Mouse (Mus musculus) ES-E14 (cell line): Measurements from ENCODE around the gene Fam19a3. TPM values are rescaled to one million over a fixed set of nuclear protein-coding genes. Genes with fewer than 3 reads are reported as not detected.
A peak's percentile ranks its signal among the peaks of the same experiment; 100 is the strongest.

Experiments
- DNase-seq: peaks from one replicate; pipeline ENCODE4 v3.0.0-alpha.2; 2013; ENCODE audit warnings: low read depth, low spot score
- H3K27ac ChIP-seq: 2 replicates; pipeline ENCODE4 v1.5.1; 2012; ENCODE audit warnings: low read depth, mild to moderate bottlenecking, low read length, moderate library complexity, mixed read lengths; ENCODE audit not compliant: poor library complexity, insufficient read depth, severe bottlenecking
- H3K36me3 ChIP-seq: 2 replicates; pipeline ENCODE4 v1.6.1; 2012; ENCODE audit warnings: mild to moderate bottlenecking, low read length, moderate library complexity, mixed read lengths; ENCODE audit not compliant: control insufficient read depth, poor library complexity, insufficient read depth, severe bottlenecking
- H3K4me1 ChIP-seq, 2 experiments: fragments of 150-350 bp in 1 of 2; sonication (generic) in 1 of 2; 2 replicates each; pipeline ENCODE4 v1.6.1; 2012; ENCODE audit warnings: low read length in 2 of 2, mild to moderate bottlenecking in 1 of 2, mixed read lengths in 1 of 2; ENCODE audit not compliant: control insufficient read depth in 2 of 2, insufficient read depth in 2 of 2, poor library complexity in 1 of 2
- H3K4me3 ChIP-seq, 2 experiments: fragments of 150-350 bp in 1 of 2; sonication (generic) in 1 of 2; 2 replicates each; pipeline ENCODE4 v1.5.1; 2012; ENCODE audit warnings: low read length in 2 of 2, low read depth in 1 of 2, mild to moderate bottlenecking in 1 of 2, mixed read lengths in 1 of 2; ENCODE audit not compliant: insufficient read depth in 1 of 2, poor library complexity in 1 of 2, severe bottlenecking in 1 of 2
- H3K9ac ChIP-seq: 2 replicates; pipeline ENCODE4 v1.6.1; 2012; ENCODE audit warnings: low read depth, mild to moderate bottlenecking, low read length, mixed read lengths; ENCODE audit not compliant: poor library complexity, insufficient read depth, severe bottlenecking
- H3K9me3 ChIP-seq: fragments of 150-350 bp; sonication (generic); 2 replicates; pipeline ENCODE4 v1.6.1; 2012; ENCODE audit warnings: low read depth, mild to moderate bottlenecking, low read length; ENCODE audit not compliant: control insufficient read depth, insufficient read depth
- CHD2 ChIP-seq: IDR thresholded peaks from 2 replicates; pipeline ENCODE4 v1.6.1; 2014; ENCODE audit warnings: mild to moderate bottlenecking, low read depth, low read length, inconsistent platforms
- HCFC1 ChIP-seq: IDR thresholded peaks from 2 replicates; pipeline ENCODE4 v1.6.1; 2012; ENCODE audit warnings: low read length, inconsistent platforms, borderline replicate concordance; ENCODE audit not compliant: insufficient read depth
- MAFK ChIP-seq: IDR thresholded peaks from 2 replicates; pipeline ENCODE4 v1.6.1; 2014; ENCODE audit warnings: mild to moderate bottlenecking, low read depth, low read length, inconsistent platforms; ENCODE audit not compliant: insufficient read depth
- ZC3H11A ChIP-seq: IDR thresholded peaks from 2 replicates; pipeline ENCODE4 v1.6.1; 2012; ENCODE audit warnings: low read depth, mild to moderate bottlenecking, inconsistent platforms, low read length, borderline replicate concordance
- ZNF384 ChIP-seq: IDR thresholded peaks from 2 replicates; pipeline ENCODE4 v1.6.1; 2012; ENCODE audit warnings: low read depth, low read length, inconsistent platforms
- in situ Hi-C, 2 experiments: fragments of 600-800 bp; cut with MboI; formaldehyde crosslinking; loops; one replicate each; pipeline ENCODE4 v1.15.1; 2025; ENCODE audit warnings: low sequenced_read_pairs in 2 of 2, inconsistent platforms in 1 of 2; ENCODE audit not compliant: unreplicated experiment in 2 of 2
- total RNA-seq: library from RNA; depleted of rRNA; stranded (reverse); fragments of 300-350 nt; gene quantifications from 2 replicates; pipeline ENCODE4 v1.2.3, GENCODE M21; 2012

The Fam19a3 gene
- total RNA-seq, 1 experiment = 0.13 TPM

- no peak for DNase-seq
- Histone ChIP-seq H3K9ac (no peak overlapping the region), H3K4me1 (peaks cover 0 to 6% of the 10 kb centered on the region in 2 experiments; a peak in 1 of 4 replicates), H3K9me3 (no peaks in the 10 kb centered on the region), H3K4me3 (no peak overlapping the region), H3K27ac (no peak overlapping the region), H3K36me3 (no peaks in the 10 kb centered on the region)
- TF ChIP-seq MAFK (no peak), HCFC1 (no peak), ZNF384 (no peak), CHD2 (no peak), ZC3H11A (no peak)
- in situ Hi-C loops = loop anchor here (10.0 to 25.0 kb wide), 2 partner anchors 282 to 289 kb away; partner anchors contain the start of genes Cttnbp2nl (in 2 of the 2) and 4930564D02Rik (in 1 of the 2)
Observed at GRCm38 (mm10) chr3:104773301-104773700, 8.3 kb downstream of the Fam19a3 start.

GRCm38 (mm10) chr3:104771460-104771859, 10.2 kb downstream of the Fam19a3 start:
- H3K27ac ChIP-seq = no peak overlapping the region
- no peak for DNase-seq
- no peak overlapping the region for H3K4me3 ChIP-seq
- 0 out of 4 replicates have a peak, but pooled peaks cover 0 to 5% of the 10 kb centered on the region in 2 experiments for H3K4me1 ChIP-seq
- no peaks in the 10 kb centered on the region for H3K36me3 ChIP-seq
- H3K9ac ChIP-seq = no peak overlapping the region
- TF ChIP-seq HCFC1 = no peak
- no peak for TF ChIP-seq ZNF384
- no peak for TF ChIP-seq ZC3H11A
- TF ChIP-seq MAFK = no peak
- TF ChIP-seq CHD2 = no peak
- no peaks in the 10 kb centered on the region for H3K9me3 ChIP-seq
- in situ Hi-C loops = loop anchor here (10.0 to 25.0 kb wide), 2 partner anchors 283 to 291 kb away; partner anchors contain the start of genes Cttnbp2nl (in 2 of the 2) and 4930564D02Rik (in 1 of the 2)

- H3K4me3 ChIP-seq = no peak overlapping the region
- no peaks in the 10 kb centered on the region for H3K4me1 ChIP-seq
- H3K36me3 ChIP-seq = no peaks in the 10 kb centered on the region
- H3K9ac ChIP-seq = no peak overlapping the region
- DNase-seq = no peak
- H3K27ac ChIP-seq = no peak overlapping the region
- TF ChIP-seq CHD2 (no peak), ZNF384 (no peak), ZC3H11A (no peak), MAFK (no peak), HCFC1 (no peak)
- in situ Hi-C loops = loop anchor here (10.0 to 25.0 kb wide), 2 partner anchors 284 to 291 kb away; partner anchors contain the start of genes Cttnbp2nl (in 2 of the 2) and 4930564D02Rik (in 1 of the 2)
- H3K9me3 ChIP-seq = no peaks in the 10 kb centered on the region
Observed at GRCm38 (mm10) chr3:104770918-104771317, 10.7 kb downstream of the Fam19a3 start.

GRCm38 (mm10) chr3:104770035-104770434, 11.6 kb downstream of the Fam19a3 start:
- DNase-seq = no peak
- Histone ChIP-seq H3K4me3 (no peak overlapping the region), H3K9ac (no peak overlapping the region), H3K36me3 (no peaks in the 10 kb centered on the region), H3K9me3 (no peaks in the 10 kb centered on the region), H3K4me1 (no peaks in the 10 kb centered on the region), H3K27ac (no peak overlapping the region)
- in situ Hi-C loops = loop anchor here (10.0 to 25.0 kb wide), 2 partner anchors 285 to 292 kb away; partner anchors contain the start of genes Cttnbp2nl (in 2 of the 2) and 4930564D02Rik (in 1 of the 2)
- TF ChIP-seq HCFC1 (no peak), ZNF384 (no peak), ZC3H11A (0 out of 2 replicates have a peak, but pooled peaks have one; percentile 19), CHD2 (no peak), MAFK (no peak)
